Mouse (Mus musculus) splenic B cell, adult 2 months (primary cell): ENCODE results near the gene Mdh2.

Experiments used
- DNase-seq: peaks from one replicate; pipeline ENCODE4 v3.0.0-alpha.2; 2011; ENCODE audit warnings: low read depth, low spot score
- H3K27me3 ChIP-seq: 2 replicates; pipeline ENCODE4 v1.6.1; 2012; ENCODE audit warnings: mild to moderate bottlenecking, low read length, moderate library complexity, mixed read lengths; ENCODE audit not compliant: control insufficient read depth, poor library complexity, insufficient read depth, severe bottlenecking
- H3K36me3 ChIP-seq: 2 replicates; pipeline ENCODE4 v1.6.1; 2012; ENCODE audit warnings: mild to moderate bottlenecking, low read length, moderate library complexity, mixed read lengths; ENCODE audit not compliant: control insufficient read depth, poor library complexity, insufficient read depth, severe bottlenecking

The Mdh2 gene

DNA sequence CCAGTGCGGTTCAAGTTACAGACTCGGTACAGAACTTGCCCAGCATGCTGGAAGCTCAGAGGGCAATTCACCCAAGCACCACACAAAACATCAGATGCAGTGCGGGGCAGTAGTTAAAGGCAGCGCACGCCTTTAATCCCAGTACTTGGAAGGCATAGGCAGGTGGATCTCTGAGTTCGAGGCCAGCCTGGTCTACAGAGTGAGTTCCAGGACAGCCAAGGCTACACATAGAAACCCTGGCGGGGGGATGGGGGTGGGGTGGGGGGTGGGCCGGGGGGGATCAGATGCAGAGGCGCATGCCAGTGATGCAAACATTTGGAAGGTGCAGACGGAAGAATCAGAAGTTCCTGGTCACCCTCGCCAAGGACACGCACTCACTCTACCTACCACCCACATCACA, 33.5 kb upstream of the Mdh2 start:
- H3K36me3 ChIP-seq = no peaks in the 10 kb centered on the region
- H3K27me3 ChIP-seq = no peaks in the 10 kb centered on the region
- DNase-seq = no peak

DNA sequence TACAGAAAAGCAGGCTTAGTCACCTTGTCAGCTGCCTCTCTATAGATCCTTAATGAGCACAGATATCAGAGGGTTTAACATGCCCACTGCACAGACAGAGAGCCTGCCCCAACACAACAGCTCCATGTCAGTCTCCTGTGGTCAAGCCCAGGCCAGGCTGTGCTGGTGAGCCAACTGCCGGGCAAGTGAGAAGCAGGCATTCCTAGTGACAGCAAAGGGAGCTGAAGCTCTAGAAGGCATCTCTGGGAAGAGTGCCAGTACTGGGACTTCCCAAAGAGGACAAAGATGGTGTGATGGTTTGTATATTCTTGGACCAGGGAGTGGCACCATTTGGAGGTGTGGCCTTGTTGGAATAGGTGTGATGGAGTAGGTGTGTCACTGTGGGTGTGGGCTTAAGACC, 27.2 kb upstream of the Mdh2 start:
- no peak for DNase-seq
- Histone ChIP-seq H3K36me3 (no peaks in the 10 kb centered on the region), H3K27me3 (no peaks in the 10 kb centered on the region)

- DNase-seq = no peak
- Histone ChIP-seq H3K36me3 (no peaks in the 10 kb centered on the region), H3K27me3 (no peaks in the 10 kb centered on the region)
Observed at GRCm38 (mm10) chr5:135751595-135751994, 26.7 kb upstream of the Mdh2 start.

GRCm38 (mm10) chr5:135761881-135762280, 16.4 kb upstream of the Mdh2 start:
- no peak for DNase-seq
- Histone ChIP-seq H3K27me3 (no peaks in the 10 kb centered on the region), H3K36me3 (no peaks in the 10 kb centered on the region)

DNA sequence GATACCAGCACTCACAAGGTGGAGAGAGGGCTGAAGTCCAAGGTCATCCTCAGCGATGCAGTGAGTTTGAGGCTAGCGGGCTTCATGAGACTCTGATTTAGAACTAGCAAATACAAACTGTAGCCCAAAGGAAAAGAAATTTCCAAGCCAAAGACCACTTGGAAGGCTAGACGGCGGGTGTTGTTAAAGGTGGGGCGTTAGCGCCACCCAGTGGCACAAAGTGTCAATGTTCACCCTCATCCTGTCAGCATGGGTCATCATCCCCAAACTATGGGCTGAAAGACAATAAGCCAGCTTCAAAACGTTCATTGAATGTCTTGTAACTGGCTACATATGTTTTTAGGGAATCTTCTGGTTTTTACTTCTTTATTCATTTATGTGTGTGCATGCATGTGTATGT, 14.8 kb upstream of the Mdh2 start:
- Histone ChIP-seq H3K27me3 (no peaks in the 10 kb centered on the region), H3K36me3 (no peaks in the 10 kb centered on the region)
- peak; percentile 84 for DNase-seq

DNA sequence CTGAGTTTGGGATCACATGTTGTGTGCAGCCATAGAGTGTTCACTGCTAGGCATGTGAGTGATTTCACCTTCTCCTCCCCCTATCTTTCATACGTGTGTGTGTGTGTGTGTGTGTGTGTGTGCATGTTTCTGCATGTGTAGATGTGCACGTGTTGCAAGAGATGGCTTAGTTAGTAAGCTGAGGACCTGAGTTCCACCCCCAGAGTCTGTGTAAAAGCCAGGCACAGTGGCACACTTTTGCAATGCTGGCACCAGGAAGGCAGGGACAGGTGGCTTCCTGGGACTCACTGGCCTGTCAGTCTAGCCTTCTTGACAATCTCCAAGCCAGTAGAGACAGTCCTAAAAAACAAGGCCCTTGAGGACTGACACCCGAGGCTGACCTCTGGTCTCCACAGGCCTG, 13.3 kb upstream of the Mdh2 start:
- Histone ChIP-seq H3K27me3 (no peaks in the 10 kb centered on the region), H3K36me3 (no peaks in the 10 kb centered on the region)
- DNase-seq = no peak

- no peak for DNase-seq
- no peaks in the 10 kb centered on the region for H3K27me3 ChIP-seq
- H3K36me3 ChIP-seq = no peaks in the 10 kb centered on the region
Observed at GRCm38 (mm10) chr5:135772519-135772918, 5.8 kb upstream of the Mdh2 start.

DNA sequence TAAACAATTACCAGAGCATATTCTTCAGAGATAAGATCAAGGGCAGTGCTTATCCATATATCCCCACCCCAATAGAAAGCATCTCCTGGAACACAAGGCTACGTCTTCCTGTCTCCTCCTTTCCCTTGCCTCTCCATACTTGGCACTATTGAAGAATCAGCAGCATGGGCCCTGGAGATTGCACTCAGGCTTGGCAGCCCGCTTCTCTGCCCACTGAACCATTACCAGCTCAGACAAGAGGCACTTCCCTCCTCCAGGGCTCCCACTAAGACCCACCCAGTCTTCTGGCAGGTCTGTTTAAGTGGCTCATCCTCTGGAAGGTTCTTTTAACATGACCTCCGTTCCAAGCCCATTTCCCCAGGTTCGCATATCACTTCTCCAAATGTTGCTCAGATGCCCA, 1.7 kb upstream of the Mdh2 start:
- no peaks in the 10 kb centered on the region for H3K27me3 ChIP-seq
- no peak for DNase-seq
- no peaks in the 10 kb centered on the region for H3K36me3 ChIP-seq

DNA sequence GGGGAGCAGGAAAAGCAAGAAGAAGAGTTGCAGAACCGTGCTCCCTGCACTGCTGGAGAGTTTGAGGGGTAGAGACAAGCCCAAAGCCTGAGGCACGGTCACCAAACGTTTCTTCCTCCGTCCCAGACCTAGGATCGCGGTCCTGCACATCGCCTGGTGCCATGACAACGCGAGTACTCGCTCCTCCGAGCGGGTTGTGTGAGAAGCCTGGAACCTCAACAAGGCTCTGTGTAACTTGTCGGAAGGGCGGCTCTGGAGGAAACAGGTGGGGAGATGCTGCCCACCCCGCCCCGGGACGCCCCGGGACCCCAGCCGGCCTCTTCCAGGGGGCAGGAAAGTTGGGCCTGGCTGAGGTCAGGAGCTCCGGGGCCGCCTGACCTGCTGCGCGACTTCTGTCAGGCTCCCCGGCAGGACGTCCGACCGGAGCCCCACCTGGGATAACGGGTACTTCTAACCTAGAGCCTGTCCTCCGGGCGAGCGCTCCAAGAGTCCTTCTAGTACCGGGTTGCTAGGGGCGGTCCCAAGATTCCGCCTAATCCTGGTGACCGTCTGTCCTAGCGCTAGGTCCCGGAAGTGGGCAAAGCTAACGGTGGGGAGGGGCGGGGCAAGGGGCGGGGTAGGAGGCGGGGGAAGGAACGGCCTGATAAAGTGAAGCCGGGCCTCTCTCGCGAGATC, 347 bp upstream of the Mdh2 start, which contains the start of gene Styxl1:
Styxl1 (minus strand) TSS at position 590 of the 675 bp plus-strand sequence.
- Histone ChIP-seq H3K27me3 (no peaks in the 10 kb centered on the region), H3K36me3 (no peaks in the 10 kb centered on the region)
- DNase-seq = no peak

DNA sequence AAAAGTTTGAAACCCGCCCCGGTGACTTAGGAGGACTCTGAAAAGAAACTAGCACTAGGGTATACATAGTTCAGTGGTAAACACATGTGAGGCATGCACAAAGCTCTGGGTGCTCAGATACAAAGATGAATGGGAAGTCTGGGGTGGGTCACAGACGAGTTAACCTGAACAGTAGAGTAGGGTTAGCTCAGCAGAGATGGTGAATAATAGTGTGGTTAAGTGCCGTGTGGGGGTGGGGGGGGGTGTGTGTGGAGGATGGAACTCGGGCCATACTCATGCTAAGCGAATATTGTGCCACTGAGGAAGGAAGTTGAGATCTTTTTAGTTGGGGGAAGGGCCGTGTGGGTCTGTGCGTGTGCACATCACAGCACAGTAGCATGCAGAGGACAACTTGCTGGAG, 2.1 kb downstream of the Mdh2 start:
- Histone ChIP-seq H3K36me3 (peaks cover 3% of the 10 kb centered on the region), H3K27me3 (no peaks in the 10 kb centered on the region)
- no peak for DNase-seq

DNA sequence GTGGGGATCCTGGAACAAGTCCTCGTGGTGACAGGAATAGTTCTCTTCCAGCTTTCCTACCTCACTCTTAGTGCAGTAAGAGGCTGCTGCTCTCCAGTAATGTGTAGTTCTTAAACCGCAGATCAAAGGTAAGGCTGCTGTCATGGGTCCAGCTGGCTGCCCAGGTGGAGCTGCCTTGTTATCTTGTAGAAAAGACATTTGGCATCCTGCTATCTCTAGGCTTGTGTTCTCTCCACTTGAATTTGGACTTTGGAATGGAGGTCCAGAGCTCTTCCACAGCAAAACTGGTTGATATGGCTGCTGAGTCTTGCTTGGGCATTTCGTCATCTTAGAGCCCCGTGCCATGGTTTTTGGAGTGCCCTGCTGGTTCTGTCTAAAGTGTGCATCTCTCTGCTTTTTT, 4.6 kb downstream of the Mdh2 start:
- H3K27me3 ChIP-seq = no peaks in the 10 kb centered on the region
- DNase-seq = no peak
- H3K36me3 ChIP-seq = peaks cover 10% of the 10 kb centered on the region

DNA sequence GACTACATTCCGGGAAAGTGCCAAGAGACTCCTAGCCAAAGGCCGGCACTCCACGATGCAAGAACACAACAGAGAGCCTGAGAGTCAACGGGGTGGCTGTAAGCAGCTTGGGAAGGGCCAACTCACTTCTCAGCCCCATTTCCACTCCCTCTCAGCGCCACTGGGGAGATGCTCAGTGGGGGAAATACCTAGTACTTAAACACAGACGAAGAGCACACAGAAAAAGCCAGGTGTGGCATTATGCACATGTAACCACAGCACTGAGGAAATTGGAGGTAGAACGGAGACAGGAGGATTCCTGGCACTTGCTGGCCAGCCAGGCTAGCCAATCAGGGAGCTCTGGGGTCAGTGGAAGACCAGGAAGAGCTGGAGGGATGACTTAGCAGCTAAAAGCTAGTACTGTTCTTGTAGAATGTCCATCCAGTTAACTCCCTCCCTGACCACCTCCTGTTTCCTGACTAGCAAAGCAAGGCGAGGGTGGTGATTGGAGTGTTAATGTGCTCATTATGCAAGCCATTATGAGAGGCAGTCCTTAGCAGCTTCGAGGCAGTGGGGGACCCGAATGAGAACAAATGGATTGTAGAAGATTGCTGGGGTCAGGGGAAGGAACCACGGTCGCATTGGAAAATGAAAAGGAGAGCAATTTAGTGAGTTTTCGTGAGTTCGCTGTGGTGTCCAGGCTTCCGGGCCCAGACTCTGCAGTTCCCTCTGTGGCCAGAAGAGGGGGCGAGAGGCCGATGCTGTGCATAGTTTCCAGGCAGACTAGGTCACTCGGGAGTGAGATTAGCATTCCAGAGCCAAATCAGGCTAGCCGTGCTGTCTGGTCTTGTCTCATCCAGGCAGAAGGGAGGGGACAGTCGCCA, 15.9 kb downstream of the Mdh2 start:
- Histone ChIP-seq H3K27me3 (no peaks in the 10 kb centered on the region), H3K36me3 (peaks cover 5% of the 10 kb centered on the region)
- DNase-seq = peak; percentile 78

DNA sequence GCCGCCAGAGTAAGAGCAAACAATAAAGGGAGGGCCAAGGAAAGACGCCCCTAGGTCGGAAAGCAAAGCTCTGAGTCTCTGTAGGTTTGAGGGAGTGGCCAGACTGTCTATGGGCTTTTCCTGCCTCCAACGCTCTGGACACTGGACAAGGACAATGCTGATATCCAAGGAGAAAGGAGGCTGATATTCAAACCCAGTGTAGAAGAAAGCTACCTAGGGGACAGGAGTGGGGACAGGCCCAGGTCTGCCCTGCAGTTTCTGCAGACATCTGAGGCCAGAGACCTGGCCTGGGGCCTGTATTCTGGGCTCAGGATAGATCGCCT, 16.5 kb downstream of the Mdh2 start:
- H3K27me3 ChIP-seq = no peaks in the 10 kb centered on the region
- no peak for DNase-seq
- peaks cover 2% of the 10 kb centered on the region for H3K36me3 ChIP-seq

GRCm38 (mm10) chr5:135799746-135800145, 21.5 kb downstream of the Mdh2 start:
- peak; percentile 24 for DNase-seq
- no peaks in the 10 kb centered on the region for H3K27me3 ChIP-seq
- no peaks in the 10 kb centered on the region for H3K36me3 ChIP-seq

DNA sequence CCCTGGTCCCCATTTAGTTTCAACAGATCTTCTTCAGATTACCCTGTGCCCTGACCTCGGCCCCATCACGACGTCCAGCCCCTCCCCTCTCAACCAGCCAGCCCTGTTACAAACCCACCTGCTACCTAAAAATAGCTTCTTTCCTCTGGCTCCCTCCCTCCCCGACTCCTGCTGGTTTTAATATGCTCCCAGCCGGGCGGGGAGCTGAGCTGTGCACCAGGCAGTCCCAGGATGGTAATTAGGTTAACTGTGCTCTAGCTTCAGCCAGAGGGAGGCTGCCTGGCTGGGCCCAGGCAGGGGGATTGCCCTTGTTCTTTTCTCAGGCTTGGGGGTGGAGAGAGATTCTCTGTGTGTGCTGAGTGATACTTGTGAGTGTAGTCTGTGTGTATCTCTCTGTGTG, 22.6 kb downstream of the Mdh2 start:
- no peak for DNase-seq
- H3K27me3 ChIP-seq = no peaks in the 10 kb centered on the region
- no peaks in the 10 kb centered on the region for H3K36me3 ChIP-seq
